Mouse (Mus musculus) thymus, adult 2 months (tissue): ENCODE results near the gene Slc25a1. TPM values are rescaled to one million over a fixed set of nuclear protein-coding genes. Genes with fewer than 3 reads are reported as not detected.

ENCODE experiments used
- DNase-seq: peaks from one replicate; pipeline ENCODE4 v3.0.0; 2021
- H3K27ac ChIP-seq: fragments of 200-500 bp; 2 replicates; pipeline ENCODE4 v1.5.1; 2012; ENCODE audit warnings: low read length, control low read depth; ENCODE audit not compliant: control insufficient read depth, insufficient read depth
- H3K27me3 ChIP-seq: fragments of 200-500 bp; 2 replicates; pipeline ENCODE4 v1.6.1; 2012; ENCODE audit warnings: mild to moderate bottlenecking, low read length, moderate library complexity, mixed read lengths; ENCODE audit not compliant: control insufficient read depth, insufficient read depth
- H3K36me3 ChIP-seq: fragments of 200-500 bp; 2 replicates; pipeline ENCODE4 v1.6.1; 2012; ENCODE audit warnings: mild to moderate bottlenecking, low read length, moderate library complexity; ENCODE audit not compliant: control insufficient read depth, insufficient read depth
- H3K4me1 ChIP-seq: fragments of 200-500 bp; replicated peaks from 2 replicates; pipeline ENCODE4 v1.6.1; 2012; ENCODE audit warnings: low read length; ENCODE audit not compliant: control insufficient read depth, insufficient read depth
- H3K4me3 ChIP-seq: fragments of 200-500 bp; 2 replicates; pipeline ENCODE4 v1.5.1; 2012; ENCODE audit warnings: mild to moderate bottlenecking, low read length, control low read depth, moderate library complexity; ENCODE audit not compliant: control insufficient read depth, insufficient read depth
- CTCF ChIP-seq: fragments of 200-500 bp; IDR thresholded peaks from 2 replicates; pipeline ENCODE4 v1.5.1; 2012; ENCODE audit warnings: mild to moderate bottlenecking, control low read depth, low read length, moderate library complexity, borderline replicate concordance; ENCODE audit not compliant: control insufficient read depth, poor library complexity, insufficient read depth; ENCODE audit errors: extremely low read depth
- POLR2A ChIP-seq: fragments of 200-500 bp; IDR thresholded peaks from 2 replicates; pipeline ENCODE4 v1.6.1; 2012; ENCODE audit warnings: mild to moderate bottlenecking, low read length, control low read depth, moderate library complexity; ENCODE audit not compliant: control insufficient read depth, poor library complexity, insufficient read depth; ENCODE audit errors: extremely low read depth
- WGBS: fragments of 180-500 bp; shearing (Covaris S2); methylation state at CpG from one replicate; pipeline ENCODE4 v1.1.7; 2018; 5-methylcytosine and 5-hydroxymethylcytosine counted together
- polyA plus RNA-seq: library from polyadenylated mRNA; depleted of rRNA; stranded (reverse); fragments of >200 nt; gene quantifications from 2 replicates; pipeline ENCODE4 v1.2.3, GENCODE M21; 2012

The Slc25a1 gene
- polyA plus RNA-seq, 1 experiment, result 126 TPM

- Histone ChIP-seq H3K4me3 (no peak overlapping the region), H3K36me3 (no peaks in the 10 kb centered on the region), H3K27me3 (no peaks in the 10 kb centered on the region), H3K4me1 (peaks cover 7% of the 10 kb centered on the region), H3K27ac (peak overlapping the region; percentile 7)
- no peak for DNase-seq
- 37% methylated on average over 3 of the region's 3 CpGs for WGBS
- TF ChIP-seq CTCF, result no peak
- TF ChIP-seq POLR2A, result no peak
Measured at GRCm38 (mm10) chr16:17934445-17934910, 6.5 kb upstream of the Slc25a1 start.

GRCm38 (mm10) chr16:17933594-17934444 lies 5.8 kb upstream of the Slc25a1 start:
- no peak for DNase-seq
- H3K27ac ChIP-seq, result peak overlapping the region; percentile 7
- TF ChIP-seq POLR2A, result no peak
- TF ChIP-seq CTCF, result no peak
- WGBS, result 92% methylated on average over 9 of the region's 9 CpGs
- no peaks in the 10 kb centered on the region for H3K36me3 ChIP-seq
- no peaks in the 10 kb centered on the region for H3K27me3 ChIP-seq
- no peak overlapping the region for H3K4me3 ChIP-seq
- peaks cover 7% of the 10 kb centered on the region for H3K4me1 ChIP-seq

GRCm38 (mm10) chr16:17931906-17932460 lies 4.0 kb upstream of the Slc25a1 start:
- Histone ChIP-seq H3K36me3 (no peaks in the 10 kb centered on the region), H3K27me3 (no peaks in the 10 kb centered on the region), H3K27ac (no peak overlapping the region), H3K4me3 (no peak overlapping the region), H3K4me1 (peaks cover 10% of the 10 kb centered on the region)
- no peak for DNase-seq
- 92% methylated on average over 5 of the region's 5 CpGs for WGBS
- TF ChIP-seq POLR2A, result no peak
- no peak for TF ChIP-seq CTCF

- Histone ChIP-seq H3K27ac (no peak overlapping the region), H3K27me3 (no peaks in the 10 kb centered on the region), H3K4me1 (peaks cover 10% of the 10 kb centered on the region), H3K4me3 (no peak overlapping the region), H3K36me3 (no peaks in the 10 kb centered on the region)
- 92% methylated on average over 2 of the region's 2 CpGs for WGBS
- no peak for TF ChIP-seq POLR2A
- no peak for TF ChIP-seq CTCF
- no peak for DNase-seq
Measured at GRCm38 (mm10) chr16:17929631-17930030, 1.6 kb upstream of the Slc25a1 start.

GRCm38 (mm10) chr16:17929211-17929610 lies 1.2 kb upstream of the Slc25a1 start:
- 52% methylated on average over 2 of the region's 2 CpGs for WGBS
- Histone ChIP-seq H3K27me3 (no peaks in the 10 kb centered on the region), H3K4me1 (peaks cover 7% of the 10 kb centered on the region), H3K27ac (no peak overlapping the region), H3K36me3 (no peaks in the 10 kb centered on the region), H3K4me3 (no peak overlapping the region)
- no peak for DNase-seq
- TF ChIP-seq POLR2A (no peak), CTCF (no peak)

GRCm38 (mm10) chr16:17928627-17929104 lies 647 bp upstream of the Slc25a1 start:
- under 1% methylated on average over 9 of the region's 9 CpGs for WGBS
- peak; percentile 59; the same call in 1 of the 2 replicates for TF ChIP-seq CTCF
- TF ChIP-seq POLR2A, result no peak
- H3K36me3 ChIP-seq, result no peaks in the 10 kb centered on the region
- peak; percentile 72 for DNase-seq
- peak overlapping the region; percentile 90 for H3K4me3 ChIP-seq
- no peaks in the 10 kb centered on the region for H3K27me3 ChIP-seq
- peaks cover 5% of the 10 kb centered on the region for H3K4me1 ChIP-seq
- no peak overlapping the region; the same call in 1 of the 2 replicates for H3K27ac ChIP-seq
